Mouse (Mus musculus) B cell, adult 2 months (primary cell): ENCODE results near the gene Cysrt1.
A peak's percentile ranks its signal among the peaks of the same experiment; 100 is the strongest.

ENCODE experiments used
- DNase-seq, 2 experiments: peaks; one replicate each; pipeline ENCODE4 v3.0.0; 2022

Gene Cysrt1

GRCm38 (mm10) chr2:25234050-25234449 lies 8.2 kb downstream of the Cysrt1 start, which contains the start of gene Slc34a3:
Gene Slc34a3 (minus strand): TSS chr2:25234364.
- no peak for DNase-seq

GRCm38 (mm10) chr2:25233421-25233820 lies 8.8 kb downstream of the Cysrt1 start:
- DNase-seq: peak; percentile 20 to 22

- no peak for DNase-seq
Observed at GRCm38 (mm10) chr2:25231038-25231437, 11.2 kb downstream of the Cysrt1 start.

- DNase-seq: no peak
Observed at GRCm38 (mm10) chr2:25230581-25230980, 11.7 kb downstream of the Cysrt1 start.

GRCm38 (mm10) chr2:25229582-25229981 lies 12.7 kb downstream of the Cysrt1 start:
- no peak for DNase-seq

GRCm38 (mm10) chr2:25228995-25229530 lies 13.2 kb downstream of the Cysrt1 start:
- DNase-seq: no peak

- peak; percentile 91 for DNase-seq
Observed at GRCm38 (mm10) chr2:25228431-25228889, 13.8 kb downstream of the Cysrt1 start.

GRCm38 (mm10) chr2:25227406-25227805 lies 14.8 kb downstream of the Cysrt1 start:
- no peak for DNase-seq

- DNase-seq: no peak
Observed at GRCm38 (mm10) chr2:25226864-25227263, 15.4 kb downstream of the Cysrt1 start.

- no peak for DNase-seq
Observed at GRCm38 (mm10) chr2:25225811-25226379, 16.4 kb downstream of the Cysrt1 start.

GRCm38 (mm10) chr2:25224766-25225752 lies 17.2 kb downstream of the Cysrt1 start:
- peak; percentile 94 to 97 for DNase-seq

GRCm38 (mm10) chr2:25224492-25224765 lies 17.8 kb downstream of the Cysrt1 start, which contains the start of gene Tubb4b:
Gene Tubb4b (minus strand): TSS chr2:25224702.
- DNase-seq: no peak

GRCm38 (mm10) chr2:25223681-25224491 lies 18.4 kb downstream of the Cysrt1 start:
- peak in 1 of 2 experiments; percentile 79 for DNase-seq

GRCm38 (mm10) chr2:25221331-25221772 lies 20.9 kb downstream of the Cysrt1 start:
- no peak for DNase-seq

- DNase-seq: no peak
Observed at GRCm38 (mm10) chr2:25218445-25218844, 23.8 kb downstream of the Cysrt1 start, which contains the start of gene Fam166a. Gene Fam166a (plus strand): TSS chr2:25218745.

GRCm38 (mm10) chr2:25217666-25218065 lies 24.6 kb downstream of the Cysrt1 start:
- no peak for DNase-seq

- no peak for DNase-seq
Observed at GRCm38 (mm10) chr2:25214444-25214843, 27.8 kb downstream of the Cysrt1 start, which contains the start of gene Stpg3. Gene Stpg3 (minus strand): TSS chr2:25214637.

GRCm38 (mm10) chr2:25213266-25213865 lies 28.9 kb downstream of the Cysrt1 start:
- no peak for DNase-seq

- DNase-seq: peak; percentile 93 to 94
Observed at GRCm38 (mm10) chr2:25211121-25211670, 31.1 kb downstream of the Cysrt1 start, which contains the start of gene Nelfb. Gene Nelfb (minus strand): TSS chr2:25211489.

- DNase-seq: no peak
Observed at GRCm38 (mm10) chr2:25210686-25211085, 31.6 kb downstream of the Cysrt1 start.

- DNase-seq: no peak
Observed at GRCm38 (mm10) chr2:25207593-25207992, 34.7 kb downstream of the Cysrt1 start.
